Mouse (Mus musculus) mouse embryonic stem cell (cell line): ENCODE data around the gene Tmem210.

Experiments used
- in situ Hi-C, 2 experiments: fragments of 300-500 bp; cut with MboI; formaldehyde crosslinking; loops; 1 replicate in 1 of 2; 3 replicates in 1 of 2; pipeline ENCODE4 v1.14.3; 2019 to 2020; ENCODE audit warnings: low sequenced_read_pairs in 2 of 2, low pct_unique_long_range_greater_than_20kb in 1 of 2, mixed read lengths in 1 of 2; ENCODE audit not compliant: unreplicated experiment in 1 of 2

Gene Tmem210

GRCm38 (mm10) chr2:25318971-25319773, 31.2 kb downstream of the Tmem210 start, which contains the start of gene Grin1:
Gene Grin1, minus strand, starts transcription at chr2:25319187.
- in situ Hi-C loops = no loop called here

- in situ Hi-C loops = no loop called here
These were observed 32.1 kb downstream of the Tmem210 start for GRCm38 (mm10) chr2:25320084-25320483.

- in situ Hi-C loops = no loop called here
These were observed 38.1 kb downstream of the Tmem210 start for GRCm38 (mm10) chr2:25326036-25326435.

DNA sequence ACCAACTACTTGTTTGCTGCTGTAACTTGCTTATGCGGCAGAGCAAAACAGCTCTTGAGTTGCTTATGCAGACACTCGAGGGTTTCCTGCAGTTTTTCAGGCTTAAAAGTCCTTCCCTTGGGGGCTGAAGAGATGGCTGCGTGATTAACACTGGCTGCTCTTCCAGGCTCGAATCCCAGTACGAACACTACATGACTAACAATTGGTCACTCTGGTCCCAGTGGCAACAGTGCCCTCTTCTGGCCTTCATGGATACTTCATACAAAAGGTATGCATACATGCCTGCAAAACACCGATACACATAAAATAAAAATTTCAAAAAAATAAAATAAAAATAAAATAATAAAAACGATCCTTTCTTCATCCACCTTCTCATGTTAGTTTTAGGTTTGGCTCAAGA, 40.5 kb downstream of the Tmem210 start:
- in situ Hi-C loops = no loop called here

GRCm38 (mm10) chr2:25331470-25331869, 43.5 kb downstream of the Tmem210 start:
- in situ Hi-C loops = loop anchor here in 1 of 2 experiments (5.0 kb wide), 1 partner anchor 64 kb away; no protein-coding TSS in a partner anchor

DNA sequence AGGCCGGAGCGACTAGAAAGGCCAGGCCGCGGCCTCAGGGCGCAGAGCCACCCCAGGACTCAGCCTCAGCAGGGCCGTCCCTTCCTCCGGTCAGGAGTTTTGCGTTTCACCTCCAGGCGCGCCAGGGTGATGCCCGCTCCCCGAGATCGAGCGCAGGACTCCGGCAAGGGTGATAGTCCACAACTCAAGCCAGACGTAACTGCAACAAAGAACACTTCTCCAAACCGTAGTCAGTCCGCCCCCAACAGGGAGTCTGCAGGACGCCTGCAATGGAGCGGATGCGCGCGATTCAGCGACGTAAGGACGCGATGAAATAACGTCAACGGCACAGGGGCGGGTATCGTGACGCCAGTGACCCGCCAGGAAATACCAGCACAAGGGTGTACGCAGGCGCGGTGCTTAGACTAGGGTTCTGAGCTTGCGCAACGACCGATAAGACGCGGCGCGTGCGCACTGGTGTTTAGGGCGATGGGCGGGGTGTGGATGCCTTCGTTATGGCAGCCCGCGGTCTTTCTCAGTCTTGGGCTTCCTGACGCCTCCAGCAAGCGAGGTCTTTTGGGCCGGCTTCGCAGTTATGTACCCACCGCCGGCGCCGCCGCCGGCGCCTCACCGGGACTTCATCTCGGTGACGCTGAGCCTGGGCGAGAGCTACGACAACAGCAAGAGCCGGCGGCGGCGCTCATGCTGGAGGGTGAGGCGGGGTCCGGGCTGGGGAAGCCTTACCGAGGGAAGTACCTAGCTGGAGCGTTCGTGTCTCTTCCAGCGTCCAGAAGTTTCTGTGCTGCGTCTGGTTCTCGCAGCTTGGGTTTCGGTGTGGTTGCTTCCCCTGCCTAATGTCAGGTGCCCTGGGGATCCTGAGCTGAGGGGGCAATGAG, 44.6 kb downstream of the Tmem210 start, which contains the start of gene Man1b1:
Gene Man1b1, plus strand, starts transcription at position 53 of the 875 bp plus-strand sequence.
- in situ Hi-C loops = loop anchor here in 1 of 2 experiments (5.0 kb wide), 1 partner anchor 65 kb away; no protein-coding TSS in a partner anchor

DNA sequence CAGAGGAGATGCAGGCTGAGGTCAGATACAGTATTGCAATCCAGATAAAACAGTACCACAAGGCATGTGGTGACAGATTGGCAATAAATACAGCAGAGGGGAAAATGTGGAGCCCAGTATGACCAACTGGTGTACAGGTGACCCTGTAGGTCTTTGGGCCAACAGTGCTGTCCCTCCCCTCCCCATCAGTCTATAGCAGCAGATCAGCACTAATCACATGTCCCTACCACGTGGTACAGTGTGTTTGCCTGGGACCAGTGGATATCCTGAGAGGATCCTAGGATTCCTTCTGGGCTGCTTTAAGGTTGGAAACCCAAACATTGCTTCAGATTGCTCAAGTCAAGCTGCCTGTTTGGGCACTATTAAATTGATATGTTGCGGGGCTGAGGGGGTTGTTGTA, 45.6 kb downstream of the Tmem210 start:
- in situ Hi-C loops = loop anchor here in 1 of 2 experiments (5.0 kb wide), 1 partner anchor 66 kb away; no protein-coding TSS in a partner anchor

DNA sequence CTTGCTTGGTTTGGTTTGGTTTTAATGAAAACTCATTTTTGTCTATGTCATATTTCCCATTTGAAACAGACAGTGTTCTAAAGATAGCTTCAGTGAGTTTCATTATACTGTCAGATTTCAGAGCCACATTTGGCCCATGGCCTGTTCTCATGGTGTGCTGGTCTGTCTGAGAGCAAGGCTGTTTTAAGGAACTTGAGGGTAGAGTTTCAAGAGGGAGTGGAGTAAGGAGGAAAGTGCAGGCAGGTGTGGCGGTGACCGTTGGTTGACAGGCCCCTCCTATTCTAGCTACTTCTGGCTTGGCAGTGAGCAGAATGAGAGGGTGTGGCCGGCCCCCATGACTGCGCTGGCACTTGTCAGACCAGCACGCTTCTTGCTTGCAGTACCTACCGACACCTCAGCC, 50.4 kb downstream of the Tmem210 start:
- in situ Hi-C loops = no loop called here
